Mouse (Mus musculus) midbrain, embryonic 13.5 days (tissue): ENCODE results near the gene Cnnm3. TPM values are rescaled to one million over a fixed set of nuclear protein-coding genes. Genes with fewer than 3 reads are reported as not detected.

Experiments
- ATAC-seq: fragments of 200-750 bp; cut with Nextera tagmentation; 2 replicates; pipeline ENCODE4 v1.8.0; 2017; ENCODE audit warnings: mild to moderate bottlenecking, moderate TSS enrichment, moderate library complexity
- H3K27ac ChIP-seq: fragments of 300-500 bp; sonication (generic); 2 replicates; pipeline ENCODE4 v1.5.1; 2015; ENCODE audit warnings: inconsistent platforms, mild to moderate bottlenecking, moderate library complexity
- H3K27me3 ChIP-seq: fragments of 300-500 bp; sonication (generic); 2 replicates; pipeline ENCODE4 v1.6.1; 2015; ENCODE audit warnings: mild to moderate bottlenecking, inconsistent platforms
- H3K36me3 ChIP-seq: fragments of 300-500 bp; sonication (generic); 2 replicates; pipeline ENCODE4 v1.6.1; 2015; ENCODE audit warnings: mild to moderate bottlenecking, inconsistent platforms
- H3K4me1 ChIP-seq: fragments of 300-500 bp; sonication (generic); replicated peaks from 2 replicates; pipeline ENCODE4 v1.6.1; 2015; ENCODE audit warnings: inconsistent platforms
- H3K4me2 ChIP-seq: fragments of 300-500 bp; sonication (generic); replicated peaks from 2 replicates; pipeline ENCODE4 v1.6.1; 2015; ENCODE audit warnings: moderate library complexity, mild to moderate bottlenecking, inconsistent platforms
- H3K4me3 ChIP-seq: fragments of 300-500 bp; sonication (generic); replicated peaks from 2 replicates; pipeline ENCODE4 v1.5.1; 2015; ENCODE audit warnings: mild to moderate bottlenecking, inconsistent platforms
- H3K9ac ChIP-seq: fragments of 300-500 bp; sonication (generic); replicated peaks from 2 replicates; pipeline ENCODE4 v1.6.1; 2015; ENCODE audit warnings: mild to moderate bottlenecking, inconsistent platforms
- H3K9me3 ChIP-seq: fragments of 300-500 bp; sonication (generic); 2 replicates; pipeline ENCODE4 v1.6.1; 2016; ENCODE audit warnings: mild to moderate bottlenecking, inconsistent platforms
- WGBS: fragments of 180-500 bp; shearing (Covaris S2); methylation state at CpG from one replicate; pipeline ENCODE4 v1.1.7; 2015; 5-methylcytosine and 5-hydroxymethylcytosine counted together
- polyA plus RNA-seq: library from polyadenylated mRNA; unstranded; fragments of >200 nt; fragmentation: Nextera tagmentation; extraction: Ambion mirVana; gene quantifications from 2 replicates; pipeline ENCODE4 v1.2.1, GENCODE M21; 2015

Cnnm3 gene
- polyA plus RNA-seq = 4.2 and 4.8 TPM in 2 replicates

GRCm38 (mm10) chr1:36511289-36512021, at the start of gene Cnnm3:
Gene Cnnm3 (plus strand): TSS chr1:36511867.
- 2% methylated on average over 40 of the region's 51 CpGs for WGBS
- Histone ChIP-seq H3K9ac (peak within 1 kb of the TSS; percentile 86), H3K4me1 (peaks cover 34% of the 10 kb centered on the region), H3K27me3 (no peaks in the 10 kb centered on the region), H3K9me3 (no peaks in the 10 kb centered on the region), H3K4me2 (peak within 1 kb of the TSS; percentile 97), H3K27ac (peak within 1 kb of the TSS; percentile 99), H3K36me3 (peaks cover 16% of the 10 kb centered on the region), H3K4me3 (peak within 1 kb of the TSS; percentile 95)
- ATAC-seq = peak; percentile 97

- Histone ChIP-seq H3K9me3 (no peaks in the 10 kb centered on the region), H3K4me1 (peaks cover 2% of the 10 kb centered on the region; the same call in 1 of the 2 replicates), H3K27me3 (peaks cover 7% of the 10 kb centered on the region; the same call in 1 of the 2 replicates), H3K4me3 (no peak overlapping the region), H3K27ac (no peak overlapping the region), H3K4me2 (no peak overlapping the region), H3K9ac (no peak overlapping the region), H3K36me3 (no peaks in the 10 kb centered on the region)
- 75% methylated on average over 4 of the region's 4 CpGs for WGBS
- no peak for ATAC-seq
These were observed 46.0 kb upstream of the Cnnm3 start for GRCm38 (mm10) chr1:36465641-36466160.

DNA sequence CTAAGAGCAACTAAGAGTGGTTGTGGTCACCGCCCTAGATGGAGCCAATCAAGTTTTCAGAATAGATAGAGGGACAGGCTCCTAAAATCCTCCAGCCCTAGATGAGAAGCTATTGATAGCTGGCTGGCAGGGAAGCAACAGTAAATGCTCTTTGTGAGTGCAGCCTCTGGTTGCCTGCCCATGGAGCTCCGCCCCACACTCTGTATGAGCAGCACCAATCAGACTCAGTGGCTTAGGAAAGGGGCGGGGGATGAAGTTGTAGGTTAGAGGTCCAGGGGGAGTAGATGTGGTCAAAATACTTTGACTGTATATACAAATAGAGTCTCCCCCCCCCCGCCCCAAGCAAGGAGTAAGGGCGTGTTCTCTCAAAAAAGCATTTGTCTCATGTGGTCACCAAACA, 44.2 kb upstream of the Cnnm3 start:
- no peak overlapping the region for H3K9ac ChIP-seq
- ATAC-seq = no peak
- no peaks in the 10 kb centered on the region for H3K36me3 ChIP-seq
- H3K27me3 ChIP-seq = peaks cover 7% of the 10 kb centered on the region; the same call in 1 of the 2 replicates
- H3K27ac ChIP-seq = no peak overlapping the region
- H3K4me3 ChIP-seq = no peak overlapping the region
- H3K4me2 ChIP-seq = no peak overlapping the region
- WGBS = 46% methylated on average over 5 of the region's 5 CpGs
- no peaks in the 10 kb centered on the region for H3K9me3 ChIP-seq
- H3K4me1 ChIP-seq = peaks cover 13% of the 10 kb centered on the region

DNA sequence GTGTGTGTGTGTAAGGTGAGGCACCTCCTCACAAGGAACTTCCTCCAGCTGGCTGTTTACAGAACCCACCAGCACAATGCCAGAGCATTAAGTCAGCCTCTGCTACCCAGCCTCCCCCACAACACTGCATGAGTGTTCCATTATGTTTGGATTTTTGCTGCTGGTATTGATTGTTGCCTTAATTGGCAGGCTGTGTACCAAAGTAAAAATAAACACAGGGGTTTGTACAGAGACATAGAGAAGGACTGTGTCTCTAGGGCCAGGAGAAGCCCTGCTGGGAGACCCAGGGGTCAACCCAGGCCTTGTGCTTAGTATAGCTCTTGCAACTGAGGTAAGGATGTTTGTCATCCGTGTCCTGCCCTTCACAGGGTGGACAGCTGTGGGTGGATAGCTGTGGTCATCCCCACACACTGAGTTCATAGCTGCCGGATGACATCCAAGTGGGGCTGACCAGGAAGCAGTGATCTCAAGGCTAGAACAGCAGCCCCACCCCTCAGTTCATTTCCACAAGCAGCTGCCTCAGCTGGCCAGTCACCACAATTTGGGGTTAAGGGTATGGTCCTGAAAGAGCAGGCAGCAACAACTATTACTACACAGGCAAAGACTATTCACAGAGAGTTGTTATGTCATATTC, 41.7 kb upstream of the Cnnm3 start:
- H3K4me2 ChIP-seq = no peak overlapping the region
- H3K27ac ChIP-seq = no peak overlapping the region
- peaks cover 37% of the 10 kb centered on the region for H3K4me1 ChIP-seq
- no peak overlapping the region for H3K4me3 ChIP-seq
- H3K9me3 ChIP-seq = no peaks in the 10 kb centered on the region
- no peak for ATAC-seq
- H3K36me3 ChIP-seq = no peaks in the 10 kb centered on the region
- 42% methylated on average over 2 of the region's 2 CpGs for WGBS
- no peak overlapping the region for H3K9ac ChIP-seq
- peaks cover 7% of the 10 kb centered on the region; the same call in 1 of the 2 replicates for H3K27me3 ChIP-seq

DNA sequence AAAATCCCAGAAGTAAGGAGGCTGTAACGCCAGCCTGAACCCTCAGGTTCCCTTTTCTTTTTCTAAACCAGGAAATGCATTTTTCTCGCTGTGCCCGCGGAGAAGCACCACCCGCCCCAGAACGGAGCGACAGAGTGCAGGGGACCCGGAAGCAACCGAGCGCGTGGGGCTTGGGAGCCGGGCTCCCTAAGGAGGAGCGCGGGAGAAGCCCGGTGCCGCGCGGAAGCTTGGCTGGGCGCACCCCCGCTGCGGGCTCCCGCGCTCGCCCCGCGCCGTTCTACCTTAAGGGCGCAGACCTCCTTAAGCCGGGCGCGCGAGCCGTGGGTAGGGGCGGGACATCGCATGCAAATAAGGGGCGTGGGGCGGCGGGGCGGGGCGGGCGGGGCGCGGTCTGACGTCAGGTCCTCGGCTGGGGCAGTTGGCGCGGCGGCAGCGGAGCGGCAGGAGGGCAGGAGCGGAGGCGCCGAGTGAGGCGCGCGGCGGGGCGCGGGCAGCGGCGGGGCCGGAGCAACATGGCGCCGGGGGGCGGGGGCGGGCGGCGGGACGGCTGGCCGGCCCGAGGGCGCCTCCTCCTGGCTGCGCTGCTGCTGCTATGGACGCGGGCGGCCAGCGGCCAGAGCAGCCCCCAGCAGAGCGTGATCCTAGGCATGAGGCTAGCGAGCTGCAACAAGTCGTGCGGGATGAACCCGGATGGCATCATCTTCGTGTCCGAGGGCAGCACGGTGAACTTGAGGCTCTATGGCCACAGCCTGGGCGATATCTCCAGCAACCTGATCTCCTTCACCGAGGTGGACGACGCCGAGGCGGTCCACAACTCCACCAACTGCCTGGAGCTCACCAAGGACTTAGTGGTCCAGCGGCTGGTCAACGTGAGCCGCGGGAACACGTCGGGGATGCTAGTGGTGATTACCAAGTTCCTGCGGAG, 40.2 kb upstream of the Cnnm3 start, which contains the start of gene Cnnm4:
Gene Cnnm4, plus strand, starts transcription at position 440 of the 925 bp plus-strand sequence.
- 0% methylated on average over 42 of the region's 98 CpGs for WGBS
- H3K4me1 ChIP-seq = peaks cover 52% of the 10 kb centered on the region

GRCm38 (mm10) chr1:36472106-36472440, 39.6 kb upstream of the Cnnm3 start:
- WGBS = 15% methylated on average over 18 of the region's 18 CpGs
- peak overlapping the region; percentile 68 for H3K4me3 ChIP-seq
- peak overlapping the region; percentile 73 for H3K9ac ChIP-seq
- H3K4me2 ChIP-seq = peak overlapping the region; percentile 68
- H3K27ac ChIP-seq = no peak overlapping the region
- no peaks in the 10 kb centered on the region for H3K36me3 ChIP-seq
- H3K4me1 ChIP-seq = peaks cover 54% of the 10 kb centered on the region
- peak; percentile 28; the same call in 1 of the 2 replicates for ATAC-seq
- no peaks in the 10 kb centered on the region for H3K9me3 ChIP-seq
- peaks cover 7% of the 10 kb centered on the region; the same call in 1 of the 2 replicates for H3K27me3 ChIP-seq

More for the DNA sequence above, 40.2 kb upstream of the Cnnm3 start, which contains the start of gene Cnnm4:
- Histone ChIP-seq H3K27me3 (peaks cover 7% of the 10 kb centered on the region; the same call in 1 of the 2 replicates), H3K9me3 (no peaks in the 10 kb centered on the region), H3K4me2 (peak within 1 kb of the TSS; percentile 68), H3K27ac (peak within 1 kb of the TSS; percentile 44), H3K36me3 (no peaks in the 10 kb centered on the region), H3K4me3 (peak within 1 kb of the TSS; percentile 68), H3K9ac (peak within 1 kb of the TSS; percentile 73)
- peak; percentile 92 for ATAC-seq

DNA sequence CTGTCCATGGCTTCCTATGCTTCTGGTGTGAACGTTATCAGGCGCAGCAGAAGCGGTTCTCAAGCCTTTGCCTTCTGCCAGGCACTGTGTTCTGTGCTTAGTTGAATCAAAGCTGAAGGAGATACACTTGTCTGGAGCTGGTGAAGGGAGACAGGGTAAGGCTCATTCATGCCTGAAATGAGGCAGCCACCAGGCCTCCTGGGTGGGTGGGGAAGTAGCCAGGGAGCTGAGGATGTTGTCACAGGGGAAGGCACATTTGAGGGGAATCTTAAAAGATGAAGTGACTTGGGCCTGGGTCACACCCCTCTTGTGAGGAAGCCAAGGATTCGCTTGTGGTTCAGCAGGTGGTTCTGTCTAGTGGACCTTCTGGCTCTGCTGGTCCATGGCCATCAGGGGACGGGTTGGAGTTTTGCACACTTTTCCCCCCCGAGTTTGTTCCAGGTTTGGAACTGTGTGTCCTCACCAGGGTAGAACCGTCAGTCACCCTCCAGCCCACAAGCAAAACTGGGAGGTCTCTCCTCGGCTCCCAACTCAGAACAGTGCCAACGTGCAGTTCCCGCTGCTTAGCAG, 38.4 kb upstream of the Cnnm3 start:
- Histone ChIP-seq H3K27me3 (peaks cover 7% of the 10 kb centered on the region; the same call in 1 of the 2 replicates), H3K27ac (no peak overlapping the region), H3K36me3 (no peaks in the 10 kb centered on the region), H3K9me3 (no peaks in the 10 kb centered on the region), H3K9ac (no peak overlapping the region), H3K4me2 (peak overlapping the region; percentile 68), H3K4me1 (peaks cover 58% of the 10 kb centered on the region), H3K4me3 (0 out of 2 replicates have a peak overlapping the region, but pooled peaks have one; percentile 0)
- 77% methylated on average over 10 of the region's 10 CpGs for WGBS
- no peak for ATAC-seq

DNA sequence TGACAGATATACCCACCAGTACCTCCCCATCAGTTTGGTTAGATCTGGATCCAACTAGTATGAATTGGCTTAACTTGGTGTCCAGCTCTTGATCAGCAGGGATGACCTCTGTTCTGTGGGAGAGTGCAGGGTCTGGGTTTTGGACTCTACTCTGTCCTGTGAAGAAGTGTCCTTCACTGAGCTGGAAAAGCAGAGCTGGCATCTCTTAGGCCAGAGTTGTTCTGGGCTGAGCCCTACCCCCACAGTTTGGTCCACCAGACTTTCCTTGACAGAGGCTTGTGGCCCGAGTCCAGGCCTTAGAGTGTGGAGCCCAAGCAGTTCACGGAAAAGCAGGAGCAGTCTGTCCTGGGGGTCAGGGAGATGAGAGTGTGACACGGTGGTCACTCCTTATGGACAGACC, 37.0 kb upstream of the Cnnm3 start:
- Histone ChIP-seq H3K9ac (0 out of 2 replicates have a peak overlapping the region, but pooled peaks have one; percentile 16), H3K4me3 (no peak overlapping the region), H3K27ac (no peak overlapping the region), H3K4me2 (peak overlapping the region; percentile 68), H3K9me3 (no peaks in the 10 kb centered on the region), H3K36me3 (no peaks in the 10 kb centered on the region), H3K27me3 (peaks cover 7% of the 10 kb centered on the region; the same call in 1 of the 2 replicates), H3K4me1 (peaks cover 60% of the 10 kb centered on the region)
- no peak for ATAC-seq
- 61% methylated on average over 3 of the region's 3 CpGs for WGBS

GRCm38 (mm10) chr1:36475480-36476110, 36.1 kb upstream of the Cnnm3 start:
- no peak overlapping the region for H3K27ac ChIP-seq
- no peaks in the 10 kb centered on the region for H3K36me3 ChIP-seq
- H3K4me3 ChIP-seq = no peak overlapping the region; the same call in 1 of the 2 replicates
- peak overlapping the region; percentile 50; the same call in 1 of the 2 replicates for H3K9ac ChIP-seq
- peaks cover 59% of the 10 kb centered on the region for H3K4me1 ChIP-seq
- H3K4me2 ChIP-seq = peak overlapping the region; percentile 68
- H3K27me3 ChIP-seq = no peaks in the 10 kb centered on the region
- H3K9me3 ChIP-seq = no peaks in the 10 kb centered on the region
- 53% methylated on average over 8 of the region's 8 CpGs for WGBS
- ATAC-seq = no peak

- H3K4me1 ChIP-seq = peaks cover 55% of the 10 kb centered on the region
- H3K4me2 ChIP-seq = no peak overlapping the region
These were observed 35.2 kb upstream of the Cnnm3 start for GRCm38 (mm10) chr1:36476426-36476825.

More at GRCm38 (mm10) chr1:36476426-36476825, 35.2 kb upstream of the Cnnm3 start:
- no peak for ATAC-seq
- Histone ChIP-seq H3K9ac (no peak overlapping the region), H3K27ac (no peak overlapping the region), H3K36me3 (no peaks in the 10 kb centered on the region), H3K27me3 (no peaks in the 10 kb centered on the region), H3K9me3 (no peaks in the 10 kb centered on the region), H3K4me3 (no peak overlapping the region)
- 86% methylated on average over 7 of the region's 7 CpGs for WGBS
